Mouse (Mus musculus) natural killer cell, adult 2 months (primary cell): Measurements from ENCODE around the gene Nfkbil1.

Experiments used
- DNase-seq, 2 experiments: peaks; one replicate each; pipeline ENCODE4 v3.0.0; 2022; ENCODE audit warnings: low spot score in 2 of 2

Nfkbil1 gene

DNA sequence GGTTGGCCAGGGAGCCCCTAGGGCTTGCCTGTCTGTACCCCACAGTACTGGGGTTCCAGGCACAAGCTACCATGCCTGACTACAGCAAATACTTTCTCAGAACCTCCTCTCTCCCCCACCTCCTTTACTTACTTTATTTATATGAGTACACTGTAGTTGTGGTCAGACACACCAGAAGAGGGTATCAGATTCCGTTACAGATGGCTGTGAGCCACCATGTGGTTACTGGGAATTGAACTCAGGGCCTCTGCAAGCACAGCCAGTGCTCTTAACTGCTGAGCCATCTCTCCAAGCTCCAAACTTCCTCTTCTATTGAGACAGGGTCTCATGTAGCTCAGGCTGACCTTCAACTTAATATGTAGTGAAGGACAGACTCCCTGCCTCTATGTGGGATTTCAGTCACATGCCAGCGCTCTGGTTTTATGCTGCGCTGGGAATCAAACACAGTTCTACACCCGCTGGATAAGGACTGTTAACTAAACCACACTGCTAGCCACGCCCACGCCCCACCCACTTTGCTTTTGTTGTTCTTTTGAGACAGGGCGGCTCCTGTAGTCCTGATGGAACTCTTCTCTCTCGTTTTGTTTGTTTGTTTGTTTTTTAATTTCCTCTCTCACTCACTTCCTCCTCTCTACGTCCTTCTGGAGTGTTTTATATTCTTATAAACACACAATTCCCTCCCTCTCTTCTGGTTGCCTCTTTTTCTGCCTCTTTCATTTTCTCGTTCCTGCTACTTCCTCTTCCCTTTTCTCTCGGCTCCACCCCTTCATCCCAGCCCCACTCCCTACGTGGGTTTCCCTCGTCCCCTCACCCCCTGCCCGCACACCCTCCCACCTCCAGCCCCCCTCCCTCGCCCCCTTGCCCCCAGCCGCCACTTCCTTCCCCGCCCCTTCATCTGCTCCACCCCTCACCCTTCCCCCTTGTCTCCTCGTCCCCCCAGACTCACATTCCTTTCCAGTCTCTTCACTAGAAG lies 49.7 kb downstream of the Nfkbil1 start:
- DNase-seq: peak; percentile 74 to 81

GRCm38 (mm10) chr17:35180093-35180492 lies 55.5 kb downstream of the Nfkbil1 start:
- DNase-seq: peak; percentile 49 to 69

DNA sequence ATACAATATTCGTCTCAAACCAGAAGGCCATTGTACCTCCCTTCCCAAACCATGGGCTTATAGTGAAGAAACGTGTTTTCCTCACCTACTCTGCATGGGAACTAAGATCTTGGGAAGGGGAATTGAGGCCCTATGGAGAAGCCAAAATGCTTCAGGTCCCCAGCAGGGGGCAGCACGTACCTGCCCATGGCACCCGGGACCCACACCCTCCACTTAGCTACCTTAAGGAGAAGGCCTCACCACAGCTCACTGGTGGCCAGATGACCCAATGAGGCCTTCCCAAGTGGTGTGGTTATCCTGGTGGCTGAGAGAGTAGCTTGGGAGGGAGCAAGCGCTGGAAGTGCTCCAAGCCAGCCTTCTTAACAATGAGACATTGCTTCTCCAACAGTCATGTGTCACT lies 57.1 kb downstream of the Nfkbil1 start:
- DNase-seq: peak; percentile 70 to 79

DNA sequence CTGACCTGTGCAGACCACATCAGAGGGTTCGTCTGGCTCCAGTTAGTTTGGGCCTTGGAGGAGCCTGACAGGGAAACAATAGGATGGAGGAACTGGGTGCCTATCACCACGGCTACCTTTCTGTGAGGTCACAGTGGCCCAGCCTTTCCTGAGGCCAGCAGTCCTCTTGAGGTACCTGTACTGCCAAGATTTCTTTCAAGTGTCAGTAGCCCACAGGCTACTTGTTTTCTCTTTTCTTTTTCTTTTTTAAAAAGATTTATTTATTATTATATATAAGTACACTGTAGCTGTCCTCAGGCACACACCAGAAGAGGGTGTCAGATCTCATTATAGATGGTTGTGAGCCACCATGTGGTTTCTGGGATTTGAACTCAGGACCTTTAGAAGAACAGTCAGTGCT lies 59.6 kb downstream of the Nfkbil1 start, which contains the start of gene Aif1:
Gene Aif1 (minus strand): TSS at position 101 of the 400 bp plus-strand sequence.
- no peak for DNase-seq

- no peak for DNase-seq
Measured at GRCm38 (mm10) chr17:35175382-35175781, 60.2 kb downstream of the Nfkbil1 start.

DNA sequence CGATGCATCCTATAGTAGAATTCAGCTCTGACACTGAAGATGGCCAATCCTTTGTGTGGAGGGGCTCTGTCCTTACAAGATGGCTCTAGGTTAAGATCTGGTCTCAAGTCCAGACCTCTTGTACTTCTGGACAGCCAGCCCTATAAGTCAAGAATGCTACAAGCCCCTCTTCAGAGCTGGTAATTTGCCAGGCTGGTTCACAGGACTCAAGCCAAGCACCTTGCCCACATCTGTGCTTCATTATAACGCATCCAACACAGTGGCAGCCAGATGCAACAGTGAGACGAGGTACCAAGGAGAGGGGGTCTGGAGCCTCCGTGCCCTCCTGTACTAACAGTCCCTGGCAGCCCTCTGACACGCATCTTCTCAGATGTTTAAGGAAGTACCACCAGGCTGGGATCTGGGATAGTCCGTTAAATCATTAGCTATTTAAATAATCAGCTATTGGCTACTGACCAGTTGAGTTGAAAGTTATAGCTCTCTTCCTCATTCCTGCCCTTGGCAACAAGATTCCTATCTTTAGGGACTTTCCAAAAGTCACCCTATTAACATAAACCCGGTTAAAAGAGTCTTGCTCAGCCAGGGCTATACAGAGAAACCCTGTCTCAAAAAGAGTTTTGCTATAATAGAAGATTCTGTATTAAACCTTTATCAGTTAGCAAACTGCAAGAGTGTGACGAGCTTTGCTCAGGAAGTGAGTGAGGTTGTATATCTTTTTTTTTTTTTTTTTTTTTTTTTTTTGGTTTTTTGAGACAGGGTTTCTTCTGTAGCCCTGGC lies 61.2 kb downstream of the Nfkbil1 start:
- DNase-seq: no peak

DNA sequence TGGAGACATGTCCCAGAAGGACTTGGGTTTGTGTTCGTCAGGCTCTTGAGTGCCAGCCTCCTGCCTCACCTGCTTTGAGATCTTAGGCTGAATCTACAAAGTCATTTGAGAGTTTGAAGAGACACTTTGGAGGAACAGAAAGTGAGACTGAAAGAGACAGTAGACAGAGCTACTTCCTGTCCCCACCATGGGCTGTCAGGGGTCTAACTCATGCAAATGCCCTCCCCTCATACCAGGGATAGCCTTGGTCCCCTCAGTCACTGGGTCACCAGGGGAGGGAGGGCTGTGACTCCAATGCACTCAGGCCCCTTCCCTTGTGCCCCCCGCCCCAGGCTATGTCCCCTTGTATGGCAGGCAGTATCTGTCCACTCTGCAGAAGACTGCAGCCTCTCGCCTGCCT lies 62.3 kb downstream of the Nfkbil1 start:
- DNase-seq: peak in 1 of 2 experiments; percentile 65

DNA sequence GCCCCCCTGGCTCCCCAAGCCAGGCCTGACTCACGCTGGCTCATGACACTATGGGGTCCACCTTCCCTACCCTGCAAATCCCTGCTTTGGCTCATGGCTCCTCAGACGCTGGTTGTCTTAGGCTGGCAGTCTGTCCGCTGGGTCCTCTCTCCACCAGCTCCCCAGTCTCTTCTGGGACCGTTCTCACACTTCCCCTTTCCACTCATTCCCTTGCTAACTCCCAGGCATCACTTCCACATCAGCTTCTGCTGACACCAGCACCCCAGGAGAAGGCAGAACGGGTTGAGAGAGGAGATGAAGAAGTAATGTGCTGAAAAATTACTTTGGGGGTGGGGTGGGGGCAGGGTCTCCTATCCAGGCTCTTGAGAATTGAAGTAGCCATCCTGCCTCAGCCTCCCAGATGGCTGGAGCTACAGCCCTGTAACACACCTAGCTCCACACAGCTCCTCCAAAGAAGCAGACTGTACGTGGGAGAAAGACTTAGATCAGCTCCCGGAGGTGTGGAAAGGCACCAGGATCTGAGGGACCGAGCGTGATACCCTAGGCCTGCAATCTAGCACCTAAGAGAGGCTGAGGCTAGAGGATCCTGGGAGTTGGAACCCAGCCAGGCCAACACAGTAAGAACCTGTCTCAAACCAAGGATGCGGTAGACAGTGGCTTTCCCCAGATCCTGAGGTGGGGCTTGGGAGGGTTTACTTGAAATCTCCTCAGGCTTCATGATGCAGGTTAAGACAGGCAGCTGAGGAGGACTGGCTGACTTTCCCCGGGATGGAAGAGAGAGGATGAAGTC lies 63.0 kb downstream of the Nfkbil1 start:
- no peak for DNase-seq
